In the genomic region with DNA sequence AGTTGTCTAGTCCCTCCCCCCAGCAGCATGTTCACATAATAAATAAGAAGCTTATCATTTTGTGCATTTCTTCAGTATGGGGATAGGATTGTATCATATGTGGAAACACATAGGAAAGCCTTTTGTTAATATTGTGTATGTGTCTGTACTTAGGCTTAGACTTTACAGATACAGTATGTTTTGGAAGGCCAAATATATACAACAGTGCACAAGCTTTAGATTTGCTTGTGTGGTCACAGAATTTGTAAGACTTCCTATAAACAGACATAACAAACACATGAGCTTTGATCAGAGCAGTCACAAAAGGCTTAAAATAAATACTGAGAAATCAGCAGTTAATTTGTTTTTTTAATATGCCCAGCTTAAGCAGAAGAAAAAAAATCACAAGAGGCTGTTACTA, we compare ENCODE assay signal across 26 mouse cellular contexts.
"Had no signal": no experiment of that assay in that cellular context is flagged by ENCODE, and none has a peak within 500 bp of the region (broad histone marks: within the 10 kb centered on the region; RNA-seq: fewer than 3 reads in every experiment).

No protein-coding gene starts in this region.

- ATAC-seq: forebrain, embryonic 15.5 days; forebrain, postnatal 0 days had no signal

- H3K36me3 ChIP-seq: embryonic facial prominence, embryonic 10.5 days; embryonic facial prominence, embryonic 12.5 days; embryonic facial prominence, embryonic 13.5 days; embryonic facial prominence, embryonic 15.5 days; forebrain, embryonic 10.5 days; forebrain, embryonic 12.5 days; forebrain, embryonic 15.5 days had no signal

- H3K9me3 ChIP-seq: embryonic facial prominence, embryonic 10.5 days; embryonic facial prominence, embryonic 12.5 days; embryonic facial prominence, embryonic 13.5 days; embryonic facial prominence, embryonic 15.5 days; forebrain, embryonic 10.5 days; forebrain, embryonic 12.5 days; forebrain, embryonic 13.5 days; forebrain, embryonic 15.5 days had no signal

- H3K27ac ChIP-seq: embryonic facial prominence, embryonic 10.5 days; embryonic facial prominence, embryonic 12.5 days; embryonic facial prominence, embryonic 13.5 days; embryonic facial prominence, embryonic 15.5 days; forebrain, embryonic 10.5 days; forebrain, embryonic 12.5 days; forebrain, embryonic 13.5 days; forebrain, embryonic 15.5 days; gastrocnemius, adult 2 months had no signal

- H3K4me3 ChIP-seq: embryonic facial prominence, embryonic 10.5 days; embryonic facial prominence, embryonic 12.5 days; embryonic facial prominence, embryonic 13.5 days; embryonic facial prominence, embryonic 15.5 days; erythroblast, embryonic 14.5 days; forebrain, embryonic 10.5 days; forebrain, embryonic 12.5 days; forebrain, embryonic 13.5 days; forebrain, embryonic 15.5 days; gastrocnemius, adult 2 months had no signal

- H3K4me1 ChIP-seq: embryonic facial prominence, embryonic 10.5 days; embryonic facial prominence, embryonic 12.5 days; embryonic facial prominence, embryonic 13.5 days; embryonic facial prominence, embryonic 15.5 days had no signal

- H3K4me2 ChIP-seq: embryonic facial prominence, embryonic 12.5 days; embryonic facial prominence, embryonic 13.5 days; embryonic facial prominence, embryonic 15.5 days; forebrain, embryonic 12.5 days; forebrain, embryonic 13.5 days; forebrain, embryonic 15.5 days had no signal

- DNase-seq: cerebellum, adult 2 months; cerebellum, adult 8-10 months; cerebellum, adult 9-10 months; cerebellum, adult 9-11 months; cerebellum, postnatal 10 days; cerebellum, postnatal 14 days; cerebellum, postnatal 25 days; cerebellum, postnatal 36 days; embryo, embryonic 11 days; forebrain, postnatal 0 days; gastrocnemius, adult 2 months; gastrocnemius, postnatal 10 days; gastrocnemius, postnatal 14 days; gastrocnemius, postnatal 25 days; gastrocnemius, postnatal 36 days; heart, adult 11 months; heart, adult 18-20 months had no signal

- H3K27me3 ChIP-seq: embryonic facial prominence, embryonic 12.5 days; embryonic facial prominence, embryonic 13.5 days; embryonic facial prominence, embryonic 15.5 days; forebrain, embryonic 12.5 days; forebrain, embryonic 13.5 days; forebrain, embryonic 15.5 days had no signal

- H3K9ac ChIP-seq: embryonic facial prominence, embryonic 12.5 days; embryonic facial prominence, embryonic 13.5 days; embryonic facial prominence, embryonic 15.5 days; forebrain, embryonic 12.5 days; forebrain, embryonic 13.5 days; forebrain, embryonic 15.5 days; forebrain, postnatal 0 days had no signal
